Mouse (Mus musculus) brain, embryonic 14.5 days (tissue): ENCODE measurements around the gene Gpatch4.

Experiments used
- CTCF ChIP-seq: fragments of 200-500 bp; IDR thresholded peaks from 2 replicates; pipeline ENCODE4 v1.5.1; 2012; ENCODE audit warnings: inconsistent platforms, mild to moderate bottlenecking, moderate library complexity, borderline replicate concordance; ENCODE audit not compliant: insufficient read depth, insufficient read length; ENCODE audit errors: extremely low read depth
- POLR2A ChIP-seq: fragments of 200-500 bp; IDR thresholded peaks from 2 replicates; pipeline ENCODE4 v1.6.1; 2012; ENCODE audit warnings: mild to moderate bottlenecking, inconsistent platforms, borderline replicate concordance; ENCODE audit not compliant: poor library complexity, insufficient read depth, insufficient read length, severe bottlenecking; ENCODE audit errors: extremely low read depth

GRCm38 (mm10) chr3:88102611-88103010 is 59.7 kb downstream of the Gpatch4 start:
- no peak for TF ChIP-seq CTCF
- TF ChIP-seq POLR2A, result no peak
